Mouse (Mus musculus) activated CD4-positive, CD25-positive, alpha-beta regulatory T cell, adult 4 months (primary cell): ENCODE data around the gene Pde11a. TPM values are rescaled to one million over a fixed set of nuclear protein-coding genes. Genes with fewer than 3 reads are reported as not detected.

Source experiments
- ATAC-seq: one replicate; pipeline ENCODE4 v1.8.0; 2017
- polyA plus RNA-seq, 2 experiments: library from polyadenylated mRNA; unstranded; fragments of 100-300 nt; shearing (Covaris generic); gene quantifications; one replicate each; pipeline ENCODE4 v1.2.1; 2017

The Pde11a gene
- 1 to 10 TPM; 6.6 to 6.9 TPM for polyA plus RNA-seq

- ATAC-seq: no peak
Observed at GRCm38 (mm10) chr2:76338215-76339156, at the start of gene Pde11a. Pde11a (minus strand) TSS chr2:76338774.

- ATAC-seq: no peak
Observed at GRCm38 (mm10) chr2:76386531-76386930, 48.0 kb upstream of the Pde11a start.

- ATAC-seq: no peak
Observed at GRCm38 (mm10) chr2:76378646-76379045, 40.1 kb upstream of the Pde11a start.

GRCm38 (mm10) chr2:76374544-76375206, 36.1 kb upstream of the Pde11a start:
- peak; percentile 66 for ATAC-seq

GRCm38 (mm10) chr2:76372244-76372643, 33.7 kb upstream of the Pde11a start:
- no peak for ATAC-seq

- no peak for ATAC-seq
Observed at GRCm38 (mm10) chr2:76370656-76370922, 32.0 kb upstream of the Pde11a start.

- peak; percentile 83 for ATAC-seq
Observed at GRCm38 (mm10) chr2:76369821-76370655, 31.5 kb upstream of the Pde11a start, which contains the start of gene Rbm45. Rbm45 (plus strand) TSS chr2:76369984.

- ATAC-seq: no peak
Observed at GRCm38 (mm10) chr2:76368861-76369660, 30.5 kb upstream of the Pde11a start.

- peak; percentile 34 for ATAC-seq
Observed at GRCm38 (mm10) chr2:76367188-76367922, 28.8 kb upstream of the Pde11a start.

- no peak for ATAC-seq
Observed at GRCm38 (mm10) chr2:76365811-76366210, 27.2 kb upstream of the Pde11a start.

- ATAC-seq: no peak
Observed at GRCm38 (mm10) chr2:76362111-76362510, 23.5 kb upstream of the Pde11a start.

GRCm38 (mm10) chr2:76360226-76360625, 21.7 kb upstream of the Pde11a start, which contains the start of gene Cyct:
Cyct (minus strand) TSS chr2:76360450.
- ATAC-seq: no peak

GRCm38 (mm10) chr2:76347839-76348238, 9.3 kb upstream of the Pde11a start:
- no peak for ATAC-seq

GRCm38 (mm10) chr2:76342146-76342545, 3.6 kb upstream of the Pde11a start:
- no peak for ATAC-seq

- no peak for ATAC-seq
Observed at GRCm38 (mm10) chr2:76334596-76334995, 4.0 kb downstream of the Pde11a start.

- no peak for ATAC-seq
Observed at GRCm38 (mm10) chr2:76332161-76332805, 6.3 kb downstream of the Pde11a start.

GRCm38 (mm10) chr2:76330081-76330480, 8.5 kb downstream of the Pde11a start:
- ATAC-seq: no peak

GRCm38 (mm10) chr2:76326161-76326560, 12.4 kb downstream of the Pde11a start:
- no peak for ATAC-seq

- no peak for ATAC-seq
Observed at GRCm38 (mm10) chr2:76324463-76324862, 14.1 kb downstream of the Pde11a start.

- no peak for ATAC-seq
Observed at GRCm38 (mm10) chr2:76323185-76323875, 15.2 kb downstream of the Pde11a start.
